Mouse (Mus musculus) lung, postnatal 0 days (tissue): Measurements from ENCODE around the gene Gm45021. TPM values are rescaled to one million over a fixed set of nuclear protein-coding genes. Genes with fewer than 3 reads are reported as not detected.

Source experiments
- ATAC-seq: fragments of 200-750 bp; cut with Nextera tagmentation; 2 replicates; pipeline ENCODE4 v1.8.0; 2017; ENCODE audit warnings: moderate library complexity
- DNase-seq: peaks from one replicate; pipeline ENCODE4 v3.0.0-alpha.2; 2016; ENCODE audit warnings: low spot score
- H3K27ac ChIP-seq: fragments of 300-500 bp; sonication (generic); 2 replicates; pipeline ENCODE4 v1.5.1; 2014; ENCODE audit warnings: antibody characterized with exemption, mild to moderate bottlenecking, low read length, mixed read lengths
- H3K27me3 ChIP-seq: fragments of 300-500 bp; sonication (generic); replicated peaks from 2 replicates; pipeline ENCODE4 v1.6.1; 2014; ENCODE audit warnings: low read length, mixed read lengths; ENCODE audit not compliant: insufficient read depth
- H3K36me3 ChIP-seq: fragments of 300-500 bp; sonication (generic); 2 replicates; pipeline ENCODE4 v1.6.1; 2014; ENCODE audit warnings: low read length, mixed read lengths; ENCODE audit not compliant: insufficient read depth
- H3K4me1 ChIP-seq: fragments of 300-500 bp; sonication (generic); 2 replicates; pipeline ENCODE4 v1.6.1; 2014; ENCODE audit warnings: antibody characterized with exemption, low read depth, low read length, mixed read lengths; ENCODE audit not compliant: insufficient read depth
- H3K4me2 ChIP-seq: fragments of 300-500 bp; sonication (generic); replicated peaks from 2 replicates; pipeline ENCODE4 v1.6.1; 2014; ENCODE audit warnings: low read depth, mild to moderate bottlenecking, low read length, moderate library complexity, mixed read lengths
- H3K4me3 ChIP-seq: fragments of 300-500 bp; sonication (generic); 2 replicates; pipeline ENCODE4 v1.5.1; 2014; ENCODE audit warnings: low read depth, low read length
- H3K9ac ChIP-seq: fragments of 300-500 bp; sonication (generic); replicated peaks from 2 replicates; pipeline ENCODE4 v1.6.1; 2014; ENCODE audit warnings: low read depth, mild to moderate bottlenecking
- H3K9me3 ChIP-seq: fragments of 300-500 bp; sonication (generic); 2 replicates; pipeline ENCODE4 v1.6.1; 2016; ENCODE audit warnings: low read length, mixed read lengths
- CTCF ChIP-seq: IDR thresholded peaks from 2 replicates; pipeline ENCODE4 v1.5.1; 2016; ENCODE audit warnings: antibody characterized with exemption, mild to moderate bottlenecking
- EP300 ChIP-seq: IDR thresholded peaks from 2 replicates; pipeline ENCODE4 v1.6.1; 2016; ENCODE audit warnings: antibody characterized with exemption, mild to moderate bottlenecking, control low read depth
- WGBS: fragments of 180-500 bp; shearing (Covaris S2); extraction: QIAGEN DNeasy Blood & Tissue Kit; methylation state at CpG from one replicate; pipeline ENCODE4 v1.1.7; 2014; 5-methylcytosine and 5-hydroxymethylcytosine counted together
- polyA plus RNA-seq: library from polyadenylated mRNA; unstranded; fragments of >200 nt; fragmentation: Nextera tagmentation; extraction: Ambion mirVana; gene quantifications from 2 replicates; pipeline ENCODE4 v1.2.1, GENCODE M21; 2015

Gene Gm45021
- not detected in 2 replicates for polyA plus RNA-seq

DNA sequence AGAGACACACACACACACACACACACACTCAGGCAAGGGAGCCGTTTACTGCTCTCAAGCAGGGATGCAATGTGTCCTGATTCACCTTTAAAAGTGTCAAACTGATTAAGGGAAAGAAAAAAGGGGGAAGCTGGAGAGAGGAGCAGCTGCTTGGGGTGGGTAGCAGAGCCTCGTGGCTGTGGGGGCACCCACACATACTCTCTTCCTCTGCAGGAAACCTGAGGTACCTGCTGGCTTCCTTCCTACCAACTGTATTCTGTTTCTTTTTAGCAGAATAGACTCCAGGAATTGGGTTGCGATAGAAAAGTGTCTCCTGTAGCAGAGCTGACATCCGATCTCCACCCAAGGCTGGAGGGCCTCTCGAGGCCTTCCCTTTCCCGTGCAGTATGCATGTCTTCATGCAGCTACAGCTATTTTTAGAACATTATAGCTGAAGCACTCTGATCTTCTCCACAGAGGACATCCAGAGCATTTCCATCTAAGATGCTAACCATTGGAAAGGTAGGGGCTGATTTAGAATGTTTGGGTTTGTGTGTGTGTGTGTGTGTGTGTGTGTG is at the start of gene Gm45021:
TSS of gene Gm45021 (plus strand) at position 417 of the 557 bp plus-strand sequence.
- ATAC-seq = no peak
- Histone ChIP-seq H3K27me3 (no peaks in the 10 kb centered on the region), H3K4me3 (no peak within 1 kb of the TSS), H3K9ac (no peak within 1 kb of the TSS), H3K9me3 (no peaks in the 10 kb centered on the region), H3K4me1 (peaks cover 8% of the 10 kb centered on the region; the same call in 1 of the 2 replicates), H3K27ac (no peak within 1 kb of the TSS), H3K36me3 (no peaks in the 10 kb centered on the region), H3K4me2 (no peak within 1 kb of the TSS)
- WGBS = 14% methylated on average over 6 of the region's 6 CpGs
- TF ChIP-seq CTCF = no peak
- TF ChIP-seq EP300 = no peak
- DNase-seq = no peak

DNA sequence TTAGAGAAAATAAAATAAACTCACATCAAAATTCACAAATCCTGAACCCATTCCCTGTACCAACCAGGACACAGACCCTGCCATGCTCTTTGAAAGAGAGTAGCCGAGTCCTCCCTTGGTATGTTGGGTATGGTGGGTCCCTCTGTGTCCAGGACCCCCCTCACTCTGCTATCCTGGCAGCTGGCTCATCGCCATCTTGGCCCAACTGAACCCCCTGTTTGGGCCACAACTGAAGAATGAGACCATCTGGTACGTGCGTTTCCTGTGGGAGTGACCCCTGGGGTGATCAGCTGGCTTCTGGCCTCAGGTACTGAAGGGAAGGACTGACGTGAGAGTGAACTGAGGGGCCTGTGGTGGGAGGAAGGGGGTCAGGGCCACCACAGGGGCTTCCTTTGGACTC is 49.5 kb upstream of the Gm45021 start:
- ATAC-seq (no peak), DNase-seq (no peak)
- Histone ChIP-seq H3K27ac (no peak overlapping the region), H3K27me3 (no peaks in the 10 kb centered on the region), H3K4me3 (no peak overlapping the region), H3K9ac (no peak overlapping the region), H3K4me1 (peaks cover 4% of the 10 kb centered on the region; the same call in 1 of the 2 replicates), H3K4me2 (no peak overlapping the region), H3K9me3 (no peaks in the 10 kb centered on the region), H3K36me3 (no peaks in the 10 kb centered on the region)
- no peak for TF ChIP-seq CTCF
- no peak for TF ChIP-seq EP300
- WGBS = 69% methylated on average over 5 of the region's 5 CpGs

DNA sequence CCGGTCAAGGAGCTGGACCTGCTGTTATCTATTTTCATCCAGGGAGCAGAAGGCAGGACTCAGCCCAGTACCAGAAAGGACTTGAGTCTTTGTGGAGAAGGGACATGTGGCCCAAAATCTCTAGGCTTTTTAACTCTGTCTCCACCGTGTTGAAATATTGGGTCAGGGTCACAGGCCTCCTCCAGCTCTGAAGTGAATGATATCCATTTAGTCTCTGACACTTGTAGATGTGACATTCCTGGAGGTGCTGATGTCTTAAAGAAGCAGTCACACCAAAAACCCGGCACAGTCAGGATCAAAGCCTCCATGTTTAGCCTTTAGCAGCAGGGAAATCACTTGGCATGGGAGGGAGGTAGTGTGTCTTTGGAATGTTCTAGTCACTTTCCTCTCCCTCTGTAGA is 48.7 kb upstream of the Gm45021 start:
- H3K9me3 ChIP-seq = no peaks in the 10 kb centered on the region
- H3K4me2 ChIP-seq = no peak overlapping the region
- ATAC-seq (no peak), DNase-seq (no peak)
- TF ChIP-seq CTCF = no peak
- TF ChIP-seq EP300 = no peak
- H3K36me3 ChIP-seq = no peaks in the 10 kb centered on the region
- no peak overlapping the region for H3K4me3 ChIP-seq
- H3K27ac ChIP-seq = no peak overlapping the region
- H3K9ac ChIP-seq = no peak overlapping the region
- H3K27me3 ChIP-seq = no peaks in the 10 kb centered on the region
- peaks cover 4% of the 10 kb centered on the region; the same call in 1 of the 2 replicates for H3K4me1 ChIP-seq
- 40% methylated on average over 3 of the region's 3 CpGs for WGBS

DNA sequence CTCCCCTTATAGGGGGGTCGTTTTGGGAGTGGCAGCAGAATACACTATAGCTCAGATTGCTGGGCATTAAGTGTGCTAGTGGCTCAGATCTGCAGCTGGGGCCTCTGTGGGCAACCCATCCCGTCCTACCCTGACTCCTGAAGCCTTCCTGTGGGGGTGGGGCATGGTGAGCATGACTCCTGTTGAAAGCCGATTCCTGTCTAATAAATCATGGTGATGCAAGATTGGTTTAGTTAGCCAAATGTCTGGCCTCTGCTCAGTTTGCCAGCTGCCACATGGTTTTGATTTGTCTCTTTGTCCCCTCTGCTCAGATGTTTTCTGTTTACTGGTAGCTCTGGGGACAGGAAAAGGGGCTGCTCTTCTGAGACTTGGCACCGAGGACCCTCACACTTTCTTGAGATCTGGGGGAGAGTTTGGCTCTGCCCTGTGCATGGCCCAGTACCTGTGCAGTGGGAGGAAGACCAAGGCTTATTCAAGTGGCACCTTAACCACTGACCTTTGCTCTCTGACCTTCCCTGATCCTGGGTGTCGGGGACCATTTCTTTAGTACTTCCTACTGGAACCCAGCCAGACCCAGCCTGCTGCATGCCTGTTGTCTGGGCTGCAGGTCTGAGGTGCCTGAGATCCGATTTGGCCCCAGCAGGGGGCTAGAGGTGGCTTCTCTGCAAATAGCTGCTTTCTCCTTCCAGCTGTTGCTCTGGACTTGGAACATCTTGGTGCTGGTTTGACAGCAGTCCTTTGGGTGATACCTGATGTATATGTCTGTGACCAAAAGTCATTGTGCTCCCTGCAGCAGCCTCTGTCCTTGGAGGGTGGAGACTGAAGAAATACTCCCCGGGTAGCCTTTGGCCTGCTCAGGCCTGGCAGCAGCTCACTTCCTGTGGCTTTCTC is 47.6 kb upstream of the Gm45021 start:
- H3K4me1 ChIP-seq = peaks cover 4% of the 10 kb centered on the region; the same call in 1 of the 2 replicates
- TF ChIP-seq CTCF (0 out of 2 replicates have a peak, but pooled peaks have one; percentile 7), EP300 (no peak)
- no peaks in the 10 kb centered on the region for H3K27me3 ChIP-seq
- H3K4me3 ChIP-seq = no peak overlapping the region
- no peak overlapping the region for H3K9ac ChIP-seq
- H3K4me2 ChIP-seq = no peak overlapping the region
- DNase-seq = peak; percentile 54
- H3K9me3 ChIP-seq = no peaks in the 10 kb centered on the region
- ATAC-seq = peak; percentile 39
- H3K27ac ChIP-seq = no peak overlapping the region
- H3K36me3 ChIP-seq = no peaks in the 10 kb centered on the region
- WGBS = 21% methylated on average over 7 of the region's 7 CpGs

DNA sequence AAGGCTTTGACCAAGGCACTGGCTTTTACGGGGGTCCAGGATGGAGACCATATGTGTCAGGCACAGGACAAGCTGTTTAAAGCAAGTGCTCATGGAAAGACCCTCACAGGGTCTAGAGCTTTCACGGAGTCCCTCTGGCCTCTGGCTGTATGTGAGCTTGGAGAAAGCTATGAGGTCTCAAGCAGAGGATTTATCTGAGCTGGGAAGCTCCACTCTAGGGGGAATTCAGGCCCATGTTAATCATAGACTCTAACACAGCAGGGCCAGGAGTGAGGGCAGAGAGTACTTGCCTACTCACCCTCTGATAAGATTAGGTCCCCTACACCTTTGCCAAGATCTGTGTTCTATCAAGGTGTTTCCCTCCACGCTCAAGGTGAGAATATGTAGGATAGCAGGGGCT is 46.8 kb upstream of the Gm45021 start:
- Histone ChIP-seq H3K27ac (no peak overlapping the region), H3K4me2 (no peak overlapping the region), H3K4me1 (no peaks in the 10 kb centered on the region), H3K9me3 (no peaks in the 10 kb centered on the region), H3K9ac (no peak overlapping the region), H3K4me3 (no peak overlapping the region), H3K27me3 (no peaks in the 10 kb centered on the region), H3K36me3 (no peaks in the 10 kb centered on the region)
- TF ChIP-seq CTCF (no peak), EP300 (no peak)
- DNase-seq (no peak), ATAC-seq (no peak)
- WGBS = 90% methylated on average over 3 of the region's 3 CpGs

DNA sequence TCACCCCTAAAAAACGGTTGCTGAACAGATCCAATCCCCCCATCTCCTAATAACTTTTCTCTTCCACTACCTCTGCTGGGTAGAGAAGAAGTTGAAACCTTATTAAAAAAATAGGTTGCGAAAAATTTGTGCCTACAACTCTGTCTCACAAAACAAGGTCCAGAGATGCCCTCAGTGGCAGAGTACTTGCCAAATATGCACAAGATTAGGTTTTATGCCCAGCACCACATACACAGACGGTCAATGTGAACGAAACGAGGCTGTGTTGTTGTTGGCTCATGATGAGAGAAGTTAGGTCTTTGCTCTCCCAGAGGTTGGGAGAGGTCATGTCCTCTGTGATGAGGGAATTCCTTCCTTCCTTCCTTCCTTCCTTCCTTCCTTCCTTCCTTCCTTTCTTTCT is 44.2 kb upstream of the Gm45021 start:
- ATAC-seq (no peak), DNase-seq (no peak)
- Histone ChIP-seq H3K9me3 (no peaks in the 10 kb centered on the region), H3K27me3 (no peaks in the 10 kb centered on the region), H3K4me3 (no peak overlapping the region), H3K27ac (no peak overlapping the region), H3K4me2 (no peak overlapping the region), H3K9ac (no peak overlapping the region), H3K4me1 (no peaks in the 10 kb centered on the region), H3K36me3 (no peaks in the 10 kb centered on the region)
- WGBS = 54% methylated on average over 5 of the region's 5 CpGs
- TF ChIP-seq CTCF (no peak), EP300 (no peak)
